Mouse (Mus musculus): ENCODE results near the gene Fam71e2. TPM values are rescaled to one million over a fixed set of nuclear protein-coding genes. Genes with fewer than 3 reads are reported as not detected.
A peak's percentile ranks its signal among the peaks of the same experiment; 100 is the strongest.

Gene Fam71e2
- total and polyA plus RNA-seq, 3 experiments: not detected

DNA sequence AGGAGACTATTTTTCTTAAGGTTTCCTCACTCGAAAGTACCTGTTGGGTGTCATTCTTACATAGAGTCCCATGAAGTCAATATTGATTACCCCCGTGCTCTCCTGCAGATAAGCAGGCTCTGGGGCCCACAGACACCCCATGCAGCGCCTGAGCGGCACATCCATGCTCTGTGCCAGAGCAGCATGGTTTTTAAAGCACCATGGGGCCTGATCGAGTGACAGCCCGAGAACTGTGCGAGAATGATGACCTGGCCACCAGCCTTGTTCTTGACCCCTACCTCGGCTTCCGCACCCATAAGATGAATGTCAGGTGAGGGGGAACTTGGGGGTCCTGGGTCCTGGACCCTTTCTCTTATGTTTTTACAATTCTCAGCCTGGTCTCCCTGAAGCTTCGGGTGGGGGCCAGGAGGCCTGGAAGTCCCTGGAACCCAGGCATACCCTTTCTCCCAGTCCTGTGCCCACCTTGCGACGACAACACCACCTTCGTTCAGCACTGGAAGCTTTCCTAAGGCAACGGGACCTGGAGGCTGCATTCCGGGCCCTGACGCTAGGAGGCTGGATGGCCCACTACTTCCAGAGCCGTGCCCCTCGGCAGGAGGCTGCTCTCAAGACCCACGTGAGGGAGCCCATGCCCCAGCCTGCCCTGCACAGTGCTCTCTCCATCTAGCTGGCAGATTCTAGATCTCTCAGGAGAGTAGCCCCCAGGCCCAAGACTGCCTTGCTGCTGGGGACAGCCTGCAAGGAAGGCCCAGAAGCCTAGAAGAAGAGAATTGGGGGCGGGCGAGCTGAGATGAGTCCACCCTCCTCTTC lies 29.2 kb downstream of the Fam71e2 start:
- no peak overlapping the region for H3K9ac ChIP-seq (ENCODE audit: control insufficient read depth, low read depth, low read length, poor library complexity, severe bottlenecking)
- no peaks in the 10 kb centered on the region; the same call in 1 of the 2 replicates for H3K79me2 ChIP-seq (ENCODE audit: control insufficient read depth, insufficient read depth, low read length, poor library complexity)
- no peak for DNase-seq (ENCODE audit: low read depth, low spot score)
- no peak for TF ChIP-seq MAZ (IDR thresholded peaks at IDR 0.05; ENCODE audit: low read depth, low read length)
- no peak for TF ChIP-seq TAL1 (IDR thresholded peaks at IDR 0.05; ENCODE audit: low read length)
- no peak for TF ChIP-seq POLR2A (IDR thresholded peaks at IDR 0.05; ENCODE audit: control insufficient read depth in 1 of 2, insufficient read depth in 1 of 2, low read depth in 1 of 2, low read length in 2 of 2, poor library complexity in 1 of 2)
- TF ChIP-seq ZNF384 (IDR thresholded peaks at IDR 0.05; ENCODE audit: low read depth, low read length): no peak
- 0 out of 2 replicates have a peak, but pooled peaks have one; percentile 0 for TF ChIP-seq MXI1 (IDR thresholded peaks at IDR 0.05; ENCODE audit: low read depth, low read length)
- no peak for TF ChIP-seq NRF1 (IDR thresholded peaks at IDR 0.05; ENCODE audit: insufficient read depth, low read depth, low read length, poor library complexity, severe bottlenecking)
- no peak for TF ChIP-seq E2F4 (IDR thresholded peaks at IDR 0.05; ENCODE audit: borderline replicate concordance, low read depth, low read length)
- TF ChIP-seq EP300 (IDR thresholded peaks at IDR 0.05; ENCODE audit: low read depth in 1 of 2, low read length in 2 of 2): no peak
- H3K4me1 ChIP-seq (ENCODE audit: control insufficient read depth in 1 of 2, insufficient read depth in 2 of 2, low read length in 2 of 2): peaks cover 2 to 10% of the 10 kb centered on the region in 2 experiments
- H3K27me3 ChIP-seq (ENCODE audit: control insufficient read depth in 1 of 2, insufficient read depth in 2 of 2, low read length in 2 of 2): no peaks in the 10 kb centered on the region
- H3K4me3 ChIP-seq (ENCODE audit: control insufficient read depth in 1 of 2, insufficient read depth in 1 of 2, low read depth in 2 of 2, low read length in 2 of 2): peak overlapping the region in 1 of 2 experiments; percentile 58; a peak in 1 of 4 replicates
- peaks cover 0 to 4% of the 10 kb centered on the region in 2 experiments; a peak in 2 of 4 replicates for H3K36me3 ChIP-seq (ENCODE audit: control insufficient read depth in 1 of 2, insufficient read depth in 2 of 2, low read length in 2 of 2)
- no peak overlapping the region; the same call in 1 of the 2 replicates for H3K27ac ChIP-seq (ENCODE audit: control insufficient read depth, low read depth, low read length)
- no peaks in the 10 kb centered on the region for H3K9me3 ChIP-seq (replicated peaks; ENCODE audit: insufficient read depth, low read length)

DNA sequence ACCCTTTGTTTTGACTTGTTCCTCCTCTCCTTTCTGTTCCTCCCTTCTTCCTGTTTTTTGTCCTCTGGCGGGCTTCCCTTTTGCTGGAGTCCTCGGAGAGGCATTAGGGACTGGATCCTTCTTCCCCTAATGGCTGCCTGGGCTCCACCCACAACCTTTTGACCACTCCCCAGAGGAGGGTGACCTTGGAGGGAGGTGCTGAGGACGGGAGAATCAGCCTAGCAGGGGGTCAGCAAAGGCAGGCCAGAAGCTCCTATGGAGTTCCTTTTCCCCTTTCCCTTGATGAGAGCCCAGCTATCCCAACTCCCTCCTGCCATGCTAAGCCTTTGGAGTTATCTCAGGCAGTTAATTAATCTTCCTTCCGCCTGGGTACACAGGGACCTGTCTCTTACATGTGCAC lies 30.0 kb downstream of the Fam71e2 start:
- H3K4me1 ChIP-seq (ENCODE audit: control insufficient read depth in 1 of 2, insufficient read depth in 2 of 2, low read length in 2 of 2): peaks cover 2 to 10% of the 10 kb centered on the region in 2 experiments
- TF ChIP-seq E2F4 (IDR thresholded peaks at IDR 0.05; ENCODE audit: borderline replicate concordance, low read depth, low read length) (no peak), MAZ (IDR thresholded peaks at IDR 0.05; ENCODE audit: low read depth, low read length) (no peak; the same call in 1 of the 2 replicates), HCFC1 (IDR thresholded peaks at IDR 0.05; ENCODE audit: low read depth, low read length) (0 out of 2 replicates have a peak, but pooled peaks have one; percentile 20), UBTF (IDR thresholded peaks at IDR 0.05; ENCODE audit: borderline replicate concordance, insufficient read depth, low read depth, low read length) (no peak), TBP (IDR thresholded peaks at IDR 0.05; ENCODE audit: low read depth, low read length) (0 out of 2 replicates have a peak, but pooled peaks have one; percentile 30), ZC3H11A (IDR thresholded peaks at IDR 0.05; ENCODE audit: low read depth, low read length) (no peak), SIN3A (IDR thresholded peaks at IDR 0.05; ENCODE audit: low read length) (peak; percentile 27; the same call in 1 of the 2 replicates), MAX (IDR thresholded peaks at IDR 0.05; ENCODE audit: low read length) (no peak), RAD21 (IDR thresholded peaks at IDR 0.05; ENCODE audit: low read depth, low read length) (no peak), RCOR1 (IDR thresholded peaks at IDR 0.05; ENCODE audit: low read depth, low read length) (no peak), NELFE (IDR thresholded peaks at IDR 0.05; ENCODE audit: low read depth, low read length) (peak; percentile 40), SMC3 (IDR thresholded peaks at IDR 0.05; ENCODE audit: low read depth, low read length) (no peak), KAT2A (conservative IDR thresholded peaks at IDR 0.05; ENCODE audit: low read depth, low read length) (no peak), BHLHE40 (IDR thresholded peaks at IDR 0.05; ENCODE audit: borderline replicate concordance, low read depth, low read length) (no peak), POLR2A (IDR thresholded peaks at IDR 0.05; ENCODE audit: control insufficient read depth in 1 of 2, insufficient read depth in 1 of 2, low read depth in 1 of 2, low read length in 2 of 2, poor library complexity in 1 of 2) (peak in 1 of 2 experiments; percentile 60; a peak in 2 of 4 replicates)
- H3K36me3 ChIP-seq (ENCODE audit: control insufficient read depth in 1 of 2, insufficient read depth in 2 of 2, low read length in 2 of 2): peaks cover 0 to 4% of the 10 kb centered on the region in 2 experiments; a peak in 2 of 4 replicates

More for the DNA sequence above, 30.0 kb downstream of the Fam71e2 start:
- H3K27ac ChIP-seq (ENCODE audit: control insufficient read depth, low read depth, low read length): peak overlapping the region; percentile 61
- no peaks in the 10 kb centered on the region; the same call in 1 of the 2 replicates for H3K79me2 ChIP-seq (ENCODE audit: control insufficient read depth, insufficient read depth, low read length, poor library complexity)
- DNase-seq (ENCODE audit: low read depth, low spot score): peak; percentile 79
- H3K9me3 ChIP-seq (replicated peaks; ENCODE audit: insufficient read depth, low read length): no peaks in the 10 kb centered on the region
- H3K4me3 ChIP-seq (ENCODE audit: control insufficient read depth in 1 of 2, insufficient read depth in 1 of 2, low read depth in 2 of 2, low read length in 2 of 2): peak overlapping the region; percentile 58 to 74
- no peaks in the 10 kb centered on the region for H3K27me3 ChIP-seq (ENCODE audit: control insufficient read depth in 1 of 2, insufficient read depth in 2 of 2, low read length in 2 of 2)
- peak overlapping the region; percentile 82 for H3K9ac ChIP-seq (ENCODE audit: control insufficient read depth, low read depth, low read length, poor library complexity, severe bottlenecking)
